Mouse (Mus musculus) E14TG2a.4 (cell line): ENCODE measurements around the gene Olfr686.

ENCODE experiments used
- CTCF ChIP-seq: conservative IDR thresholded peaks from 2 replicates; pipeline ENCODE4 v1.5.1; 2014; ENCODE audit warnings: low read length
- NANOG ChIP-seq: IDR thresholded peaks from 2 replicates; pipeline ENCODE4 v1.6.1; 2014; ENCODE audit warnings: borderline replicate concordance, low read length, mixed read lengths
- POU5F1 ChIP-seq: IDR thresholded peaks from 2 replicates; pipeline ENCODE4 v1.6.1; 2014; ENCODE audit warnings: low read length, borderline replicate concordance

- TF ChIP-seq CTCF (no peak), NANOG (no peak), POU5F1 (no peak)
Measured at GRCm38 (mm10) chr7:105214761-105215160, 7.5 kb upstream of the Olfr686 start.
